Mouse (Mus musculus): Measurements from ENCODE around the gene Sms. TPM values are rescaled to one million over a fixed set of nuclear protein-coding genes. Genes with fewer than 3 reads are reported as not detected.

Gene Sms
- total RNA-seq (2015) (72.2 and 75.0 TPM in 2 replicates), total RNA-seq (2017) (66.5 and 67.4 TPM in 2 replicates)

GRCm38 (mm10) chrX:157491944-157492726 lies at the start of gene Sms:
Gene Sms (minus strand): TSS chrX:157492287.
- ATAC-seq (replicated peaks; ENCODE audit: poor library complexity) = peak; percentile 81

GRCm38 (mm10) chrX:157506400-157506799 lies 14.3 kb upstream of the Sms start:
- no peak for ATAC-seq (replicated peaks; ENCODE audit: poor library complexity)

GRCm38 (mm10) chrX:157504506-157504905 lies 12.4 kb upstream of the Sms start:
- ATAC-seq (replicated peaks; ENCODE audit: poor library complexity) = no peak

GRCm38 (mm10) chrX:157501871-157502270 lies 9.8 kb upstream of the Sms start:
- no peak for ATAC-seq (replicated peaks; ENCODE audit: poor library complexity)

- ATAC-seq (replicated peaks; ENCODE audit: poor library complexity) = no peak
Measured at GRCm38 (mm10) chrX:157500004-157500403, 7.9 kb upstream of the Sms start.

GRCm38 (mm10) chrX:157493159-157493558 lies 1.1 kb upstream of the Sms start:
- ATAC-seq (replicated peaks; ENCODE audit: poor library complexity) = peak; percentile 11; the same call in 1 of the 2 replicates

- peak; percentile 17; the same call in 1 of the 2 replicates for ATAC-seq (replicated peaks; ENCODE audit: poor library complexity)
Measured at GRCm38 (mm10) chrX:157491145-157491935, 747 bp downstream of the Sms start.

- no peak for ATAC-seq (replicated peaks; ENCODE audit: poor library complexity)
Measured at GRCm38 (mm10) chrX:157490769-157491144, 1.3 kb downstream of the Sms start.

GRCm38 (mm10) chrX:157489871-157490721 lies 2.0 kb downstream of the Sms start:
- no peak for ATAC-seq (replicated peaks; ENCODE audit: poor library complexity)

GRCm38 (mm10) chrX:157488831-157489230 lies 3.3 kb downstream of the Sms start:
- ATAC-seq (replicated peaks; ENCODE audit: poor library complexity) = no peak

GRCm38 (mm10) chrX:157486765-157487164 lies 5.3 kb downstream of the Sms start:
- peak; percentile 64 for ATAC-seq (replicated peaks; ENCODE audit: poor library complexity)

GRCm38 (mm10) chrX:157482842-157483241 lies 9.2 kb downstream of the Sms start:
- peak; percentile 95 for ATAC-seq (replicated peaks; ENCODE audit: poor library complexity)

GRCm38 (mm10) chrX:157481860-157482259 lies 10.2 kb downstream of the Sms start:
- no peak for ATAC-seq (replicated peaks; ENCODE audit: poor library complexity)

- ATAC-seq (replicated peaks; ENCODE audit: poor library complexity) = peak; percentile 32; the same call in 1 of the 2 replicates
Measured at GRCm38 (mm10) chrX:157477328-157477727, 14.8 kb downstream of the Sms start.

GRCm38 (mm10) chrX:157476153-157476810 lies 15.8 kb downstream of the Sms start:
- peak; percentile 69 for ATAC-seq (replicated peaks; ENCODE audit: poor library complexity)

GRCm38 (mm10) chrX:157471711-157472660 lies 20.1 kb downstream of the Sms start:
- no peak for ATAC-seq (replicated peaks; ENCODE audit: poor library complexity)

- peak; percentile 69 for ATAC-seq (replicated peaks; ENCODE audit: poor library complexity)
Measured at GRCm38 (mm10) chrX:157468795-157469194, 23.3 kb downstream of the Sms start.

GRCm38 (mm10) chrX:157468055-157468454 lies 24.0 kb downstream of the Sms start:
- no peak for ATAC-seq (replicated peaks; ENCODE audit: poor library complexity)

GRCm38 (mm10) chrX:157465949-157466348 lies 26.1 kb downstream of the Sms start:
- 0 out of 2 replicates have a peak, but pooled peaks have one; percentile 27 for ATAC-seq (replicated peaks; ENCODE audit: poor library complexity)

Measured in megakaryocyte progenitor cell, adult 5-6 weeks (primary cell).